Mouse (Mus musculus): Measurements from ENCODE around the gene Pparg. TPM values are rescaled to one million over a fixed set of nuclear protein-coding genes. Genes with fewer than 3 reads are reported as not detected.

Gene Pparg
- polyA plus RNA-seq, 1 experiment from 2014 or later: 0.45 TPM

GRCm38 (mm10) chr6:115503038-115503437 lies 142.3 kb downstream of the Pparg start:
- 99% methylated on average over 4 of the region's 4 CpGs for WGBS
- 0 out of 2 replicates have a peak, but pooled peaks cover 3% of the 10 kb centered on the region for H3K4me1 ChIP-seq
- no peak overlapping the region for H3K27ac ChIP-seq
- no peak for ATAC-seq (ENCODE audit: low FRiP score)
- no peak overlapping the region for H3K9ac ChIP-seq
- no peak overlapping the region for H3K4me3 ChIP-seq
- no peaks in the 10 kb centered on the region for H3K9me3 ChIP-seq (replicated peaks)
- no peaks in the 10 kb centered on the region for H3K27me3 ChIP-seq
- no peak overlapping the region for H3K4me2 ChIP-seq (replicated peaks)
- H3K36me3 ChIP-seq: no peaks in the 10 kb centered on the region

GRCm38 (mm10) chr6:115503549-115504159 lies 142.9 kb downstream of the Pparg start:
- no peaks in the 10 kb centered on the region for H3K27me3 ChIP-seq
- 0 out of 2 replicates have a peak, but pooled peaks cover 3% of the 10 kb centered on the region for H3K4me1 ChIP-seq
- H3K9me3 ChIP-seq (replicated peaks): 0 out of 2 replicates have a peak, but pooled peaks cover under 1% of the 10 kb centered on the region
- H3K4me2 ChIP-seq (replicated peaks): no peak overlapping the region
- no peak overlapping the region for H3K4me3 ChIP-seq
- no peak overlapping the region for H3K27ac ChIP-seq
- no peaks in the 10 kb centered on the region for H3K36me3 ChIP-seq
- WGBS: 82% methylated on average over 10 of the region's 10 CpGs
- no peak overlapping the region for H3K9ac ChIP-seq
- no peak for ATAC-seq (ENCODE audit: low FRiP score)

GRCm38 (mm10) chr6:115504160-115504558 lies 143.4 kb downstream of the Pparg start:
- Histone ChIP-seq H3K36me3 (no peaks in the 10 kb centered on the region), H3K27ac (no peak overlapping the region), H3K9me3 (replicated peaks) (0 out of 2 replicates have a peak, but pooled peaks cover 4% of the 10 kb centered on the region), H3K27me3 (no peaks in the 10 kb centered on the region), H3K4me1 (0 out of 2 replicates have a peak, but pooled peaks cover 3% of the 10 kb centered on the region), H3K4me3 (no peak overlapping the region), H3K9ac (no peak overlapping the region), H3K4me2 (replicated peaks) (no peak overlapping the region)
- 91% methylated on average over 3 of the region's 3 CpGs for WGBS
- ATAC-seq (ENCODE audit: low FRiP score): no peak

- Histone ChIP-seq H3K9me3 (replicated peaks) (0 out of 2 replicates have a peak, but pooled peaks cover 4% of the 10 kb centered on the region), H3K27ac (no peak overlapping the region), H3K27me3 (no peaks in the 10 kb centered on the region), H3K4me2 (replicated peaks) (no peak overlapping the region), H3K4me3 (no peak overlapping the region), H3K9ac (no peak overlapping the region), H3K4me1 (no peaks in the 10 kb centered on the region), H3K36me3 (no peaks in the 10 kb centered on the region)
- 84% methylated on average over 5 of the region's 5 CpGs for WGBS
- no peak for ATAC-seq (ENCODE audit: low FRiP score)
These were observed 144.2 kb downstream of the Pparg start for GRCm38 (mm10) chr6:115504915-115505314.

GRCm38 (mm10) chr6:115506425-115506824 lies 145.7 kb downstream of the Pparg start:
- Histone ChIP-seq H3K4me3 (no peak overlapping the region), H3K27ac (no peak overlapping the region), H3K4me1 (no peaks in the 10 kb centered on the region), H3K9ac (no peak overlapping the region), H3K36me3 (no peaks in the 10 kb centered on the region), H3K9me3 (replicated peaks) (0 out of 2 replicates have a peak, but pooled peaks cover 4% of the 10 kb centered on the region), H3K4me2 (replicated peaks) (no peak overlapping the region), H3K27me3 (no peaks in the 10 kb centered on the region)
- no peak for ATAC-seq (ENCODE audit: low FRiP score)
- WGBS: 91% methylated on average over 1 of the region's 1 CpGs

- H3K9ac ChIP-seq: no peak overlapping the region
- H3K36me3 ChIP-seq: no peaks in the 10 kb centered on the region
- H3K27me3 ChIP-seq: no peaks in the 10 kb centered on the region
- H3K9me3 ChIP-seq (replicated peaks): 0 out of 2 replicates have a peak, but pooled peaks cover 4% of the 10 kb centered on the region
- H3K27ac ChIP-seq: no peak overlapping the region
- no peaks in the 10 kb centered on the region for H3K4me1 ChIP-seq
- WGBS: 97% methylated on average over 3 of the region's 3 CpGs
- no peak overlapping the region for H3K4me2 ChIP-seq (replicated peaks)
- ATAC-seq (ENCODE audit: low FRiP score): no peak
- H3K4me3 ChIP-seq: no peak overlapping the region
These were observed 150.7 kb downstream of the Pparg start for GRCm38 (mm10) chr6:115511447-115511846.

GRCm38 (mm10) chr6:115513207-115513606 lies 152.5 kb downstream of the Pparg start:
- Histone ChIP-seq H3K27ac (no peak overlapping the region), H3K4me1 (no peaks in the 10 kb centered on the region), H3K36me3 (no peaks in the 10 kb centered on the region), H3K4me3 (no peak overlapping the region), H3K27me3 (no peaks in the 10 kb centered on the region), H3K9ac (no peak overlapping the region), H3K9me3 (replicated peaks) (0 out of 2 replicates have a peak, but pooled peaks cover 4% of the 10 kb centered on the region), H3K4me2 (replicated peaks) (no peak overlapping the region)
- WGBS: 92% methylated on average over 4 of the region's 4 CpGs
- no peak for ATAC-seq (ENCODE audit: low FRiP score)

- ATAC-seq (ENCODE audit: low FRiP score): no peak
- Histone ChIP-seq H3K4me1 (peaks cover 3% of the 10 kb centered on the region; the same call in 1 of the 2 replicates), H3K9ac (no peak overlapping the region), H3K9me3 (replicated peaks) (no peaks in the 10 kb centered on the region), H3K27me3 (no peaks in the 10 kb centered on the region), H3K4me2 (replicated peaks) (no peak overlapping the region), H3K27ac (no peak overlapping the region), H3K4me3 (no peak overlapping the region), H3K36me3 (no peaks in the 10 kb centered on the region)
- 81% methylated on average over 4 of the region's 4 CpGs for WGBS
These were observed 157.2 kb downstream of the Pparg start for GRCm38 (mm10) chr6:115517904-115518303.

GRCm38 (mm10) chr6:115518352-115518751 lies 157.6 kb downstream of the Pparg start:
- Histone ChIP-seq H3K27me3 (no peaks in the 10 kb centered on the region), H3K4me2 (replicated peaks) (no peak overlapping the region), H3K27ac (no peak overlapping the region), H3K4me1 (peaks cover 3% of the 10 kb centered on the region; the same call in 1 of the 2 replicates), H3K4me3 (no peak overlapping the region), H3K36me3 (no peaks in the 10 kb centered on the region), H3K9ac (no peak overlapping the region), H3K9me3 (replicated peaks) (no peaks in the 10 kb centered on the region)
- ATAC-seq (ENCODE audit: low FRiP score): no peak
- 78% methylated on average over 2 of the region's 2 CpGs for WGBS

GRCm38 (mm10) chr6:115519275-115519699 lies 158.5 kb downstream of the Pparg start:
- H3K4me3 ChIP-seq: no peak overlapping the region
- H3K9ac ChIP-seq: no peak overlapping the region
- H3K4me1 ChIP-seq: peaks cover 3% of the 10 kb centered on the region; the same call in 1 of the 2 replicates
- H3K36me3 ChIP-seq: no peaks in the 10 kb centered on the region
- H3K27ac ChIP-seq: no peak overlapping the region
- H3K27me3 ChIP-seq: no peaks in the 10 kb centered on the region
- WGBS: 69% methylated on average over 12 of the region's 12 CpGs
- no peak for ATAC-seq (ENCODE audit: low FRiP score)
- H3K4me2 ChIP-seq (replicated peaks): no peak overlapping the region
- H3K9me3 ChIP-seq (replicated peaks): no peaks in the 10 kb centered on the region

- Histone ChIP-seq H3K27me3 (no peaks in the 10 kb centered on the region), H3K4me1 (peaks cover 3% of the 10 kb centered on the region; the same call in 1 of the 2 replicates), H3K9me3 (replicated peaks) (no peaks in the 10 kb centered on the region), H3K36me3 (no peaks in the 10 kb centered on the region), H3K9ac (no peak overlapping the region), H3K4me2 (replicated peaks) (no peak overlapping the region), H3K4me3 (no peak overlapping the region), H3K27ac (no peak overlapping the region)
- WGBS: 85% methylated on average over 1 of the region's 1 CpGs
- ATAC-seq (ENCODE audit: low FRiP score): no peak
These were observed 161.2 kb downstream of the Pparg start for GRCm38 (mm10) chr6:115521923-115522322.

- Histone ChIP-seq H3K27ac (no peak overlapping the region), H3K27me3 (no peaks in the 10 kb centered on the region), H3K36me3 (no peaks in the 10 kb centered on the region), H3K4me3 (no peak overlapping the region), H3K4me1 (peaks cover 3% of the 10 kb centered on the region; the same call in 1 of the 2 replicates), H3K9me3 (replicated peaks) (no peaks in the 10 kb centered on the region), H3K9ac (no peak overlapping the region), H3K4me2 (replicated peaks) (no peak overlapping the region)
- 84% methylated on average over 6 of the region's 6 CpGs for WGBS
- no peak for ATAC-seq (ENCODE audit: low FRiP score)
These were observed 162.0 kb downstream of the Pparg start for GRCm38 (mm10) chr6:115522691-115523146.

- H3K27me3 ChIP-seq: no peaks in the 10 kb centered on the region
- WGBS: 81% methylated on average over 9 of the region's 9 CpGs
- no peak overlapping the region for H3K4me2 ChIP-seq (replicated peaks)
- H3K4me3 ChIP-seq: no peak overlapping the region
- H3K9ac ChIP-seq: no peak overlapping the region
- H3K9me3 ChIP-seq (replicated peaks): no peaks in the 10 kb centered on the region
- H3K4me1 ChIP-seq: peaks cover 3% of the 10 kb centered on the region; the same call in 1 of the 2 replicates
- H3K36me3 ChIP-seq: no peaks in the 10 kb centered on the region
- H3K27ac ChIP-seq: no peak overlapping the region
- no peak for ATAC-seq (ENCODE audit: low FRiP score)
These were observed 162.4 kb downstream of the Pparg start for GRCm38 (mm10) chr6:115523201-115523600.

Measured in hindbrain, embryonic 12.5 days (tissue).